Mouse (Mus musculus) WW6 (cell line): ENCODE results near the gene Prss8.
A peak's percentile ranks its signal among the peaks of the same experiment; 100 is the strongest.
"Not testable (repeated sequence)": the region's sequence is repeated elsewhere in the genome, so short reads cannot be mapped to it uniquely, and the experiment has no call there.

Source experiments
- DNase-seq: peaks from one replicate; pipeline ENCODE4 v3.0.0-alpha.2; 2013; ENCODE audit warnings: low read depth, low spot score

Prss8 gene

DNA sequence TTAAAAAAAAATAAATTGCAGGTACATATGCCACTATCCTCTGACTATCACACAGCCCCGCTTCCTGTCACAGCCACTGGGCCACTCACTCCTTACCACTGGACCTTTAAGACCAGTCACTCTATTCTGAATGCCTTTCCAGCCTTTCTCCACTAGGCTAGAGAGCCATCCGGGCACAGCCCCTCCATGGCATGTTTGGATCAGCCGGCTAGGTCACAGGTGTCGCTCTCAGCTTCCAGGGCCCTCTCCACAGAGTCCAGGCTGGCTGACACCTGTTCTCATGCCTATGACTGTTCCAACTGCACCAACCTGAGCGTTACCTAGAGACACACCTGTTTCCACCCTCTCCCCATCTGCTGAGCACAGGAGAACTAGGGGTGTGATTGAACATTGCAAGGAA, 1.3 kb downstream of the Prss8 start:
- no peak for DNase-seq

DNA sequence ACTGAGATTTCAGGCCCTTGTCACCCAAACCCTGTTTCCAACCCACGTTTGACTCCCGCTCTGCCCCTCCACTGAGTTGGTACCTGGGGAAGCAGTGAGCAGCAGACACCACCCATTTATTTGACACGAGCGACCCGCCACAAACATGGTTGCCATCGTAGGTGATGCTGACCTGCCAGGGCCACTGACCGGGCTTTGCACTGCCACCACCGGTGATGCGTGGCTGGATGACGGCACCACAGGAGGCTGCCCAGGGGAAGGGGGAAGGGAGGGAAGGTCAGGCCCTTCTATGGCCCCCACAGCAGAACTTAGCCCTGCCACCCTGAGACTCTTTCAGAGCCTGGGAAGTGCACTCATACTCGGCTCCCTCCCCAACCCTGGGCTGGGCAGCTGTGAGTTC, 2.2 kb downstream of the Prss8 start:
- DNase-seq = no peak

DNA sequence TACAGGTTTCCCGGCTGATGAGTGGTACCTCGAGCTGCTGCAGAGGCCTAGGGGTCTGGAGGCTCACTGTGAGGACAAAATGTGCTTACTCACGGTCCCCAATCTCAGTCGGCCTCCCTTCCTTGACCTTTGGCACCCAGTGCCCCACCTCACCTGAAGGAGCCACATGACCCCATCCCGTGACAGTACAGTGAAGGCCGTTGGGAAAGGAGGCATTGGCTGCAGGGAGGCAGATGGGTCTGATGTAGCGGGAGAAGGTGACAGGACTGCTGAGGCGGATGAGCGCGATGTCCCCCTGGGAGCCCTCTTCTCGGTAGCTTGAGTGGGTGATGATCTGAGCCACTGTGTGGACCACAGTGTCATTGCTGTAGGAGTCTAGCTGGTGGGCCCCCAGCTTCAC, 3.1 kb downstream of the Prss8 start:
- DNase-seq = no peak

DNA sequence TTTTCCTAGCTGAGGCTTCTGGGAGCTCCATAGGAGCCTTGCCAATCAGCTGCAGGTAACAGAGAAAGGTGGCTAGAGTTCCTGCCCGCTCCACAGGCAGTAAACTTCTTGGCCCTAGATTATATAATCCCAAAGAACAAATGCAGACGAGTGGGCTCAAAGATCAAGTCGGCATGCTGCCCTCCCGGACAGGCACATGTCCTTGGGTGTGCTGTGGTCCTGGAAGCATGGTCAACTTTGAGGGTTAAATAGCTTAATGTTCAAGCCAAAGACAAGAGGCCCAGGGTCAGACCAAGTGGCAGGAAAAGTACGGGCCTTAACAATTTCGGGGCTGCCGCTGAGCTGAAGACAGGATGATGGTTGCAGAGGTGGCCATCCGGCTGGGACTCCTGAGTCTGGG, 3.8 kb downstream of the Prss8 start:
- DNase-seq = no peak

DNA sequence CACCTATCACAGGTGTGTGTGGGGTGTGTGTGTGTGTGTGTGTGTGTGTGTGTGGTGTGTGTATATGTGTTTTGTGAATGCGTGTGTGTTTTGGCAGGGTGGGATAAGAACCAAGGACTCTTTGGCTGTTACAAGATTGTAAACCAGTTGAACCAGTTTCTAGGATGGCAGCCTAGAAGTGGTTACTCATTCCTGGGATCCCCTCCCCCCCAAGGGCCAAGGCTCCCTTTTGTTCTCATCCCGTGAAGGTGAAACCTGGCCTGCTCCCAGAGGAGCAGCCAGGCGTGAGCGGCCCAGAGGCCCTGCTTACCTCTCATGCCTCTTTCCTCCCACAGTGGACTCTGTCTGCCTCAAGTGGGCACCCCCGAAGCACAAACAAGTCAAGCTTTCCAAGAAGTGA, 4.7 kb downstream of the Prss8 start:
- no peak for DNase-seq

DNA sequence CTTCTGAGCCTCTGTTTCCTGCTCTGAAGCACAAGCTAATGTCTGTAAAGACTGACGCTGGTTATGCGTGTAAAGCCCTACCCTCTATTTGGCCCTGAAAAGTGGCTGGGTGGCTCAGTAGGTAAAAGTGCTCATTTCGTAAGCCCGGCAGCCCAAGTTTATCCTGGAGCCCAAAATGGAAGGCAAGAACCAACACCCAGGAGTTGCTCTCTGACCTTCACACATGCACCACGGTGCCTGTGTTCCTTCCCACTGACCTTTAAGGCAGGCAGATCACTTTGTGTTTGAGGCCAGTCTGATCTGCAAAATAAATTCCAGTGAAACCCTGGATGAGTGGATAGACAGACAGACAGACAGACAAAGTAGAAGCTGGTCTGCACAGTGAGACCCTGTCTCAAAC, 6.2 kb downstream of the Prss8 start:
- no peak for DNase-seq

DNA sequence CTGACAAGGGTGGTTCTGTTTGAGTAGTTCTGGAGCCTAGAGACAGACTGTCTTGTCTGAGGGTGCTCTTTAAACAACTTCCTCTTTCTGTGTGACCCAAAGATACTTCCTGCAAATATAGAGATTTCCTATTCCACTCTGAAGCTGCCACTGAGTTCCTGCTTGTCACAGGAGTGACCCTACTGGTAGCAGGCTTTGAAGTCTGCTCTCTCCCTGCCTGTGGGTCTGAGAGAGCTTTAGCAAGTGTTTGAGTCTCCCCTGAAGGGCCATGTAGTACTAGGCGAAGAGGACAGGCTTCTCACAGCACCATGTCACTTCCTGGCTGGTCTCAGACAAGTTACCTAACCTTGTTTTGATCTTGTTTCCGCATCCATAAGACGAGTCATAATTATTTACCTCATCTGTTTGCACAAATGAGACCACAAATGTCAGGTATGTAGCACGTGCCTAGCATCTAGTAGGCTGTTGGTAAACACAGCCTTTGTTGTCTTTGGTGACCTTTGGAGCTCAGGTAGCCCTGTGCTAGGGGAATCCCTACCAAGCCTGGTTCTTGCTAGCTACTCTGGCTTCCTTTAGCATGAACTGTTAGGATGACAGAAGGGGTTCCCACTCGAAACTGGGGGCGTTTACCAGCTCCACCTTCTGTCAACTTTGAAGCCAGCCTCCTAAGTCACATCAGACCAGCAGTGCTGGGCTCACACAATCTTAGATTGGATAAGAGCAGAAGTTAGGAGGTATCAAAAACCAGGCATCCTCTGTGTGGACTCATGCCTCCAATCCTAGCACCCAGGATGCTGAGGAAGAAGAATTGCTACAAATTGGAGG, 7.2 kb downstream of the Prss8 start:
- no peak for DNase-seq

DNA sequence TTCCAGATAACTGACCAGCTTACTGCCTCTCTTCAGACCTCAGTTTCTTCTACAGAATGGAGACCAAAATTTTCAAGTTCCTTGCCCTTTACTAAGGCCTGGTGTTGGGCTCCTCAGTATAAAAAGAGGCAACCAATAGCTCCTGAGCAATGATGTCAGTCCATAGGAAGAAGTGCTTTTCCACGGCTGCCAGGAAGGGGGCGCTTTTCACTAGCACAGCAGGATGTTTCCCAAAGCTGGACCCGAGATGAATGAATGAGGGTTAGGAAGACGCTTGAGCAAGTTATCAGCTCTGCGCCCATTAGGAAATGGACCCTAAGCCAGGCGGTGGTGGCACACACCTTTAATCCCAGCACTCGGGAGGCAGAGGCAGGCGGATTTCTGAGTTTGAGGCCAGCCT, 8.4 kb downstream of the Prss8 start:
- no peak for DNase-seq

DNA sequence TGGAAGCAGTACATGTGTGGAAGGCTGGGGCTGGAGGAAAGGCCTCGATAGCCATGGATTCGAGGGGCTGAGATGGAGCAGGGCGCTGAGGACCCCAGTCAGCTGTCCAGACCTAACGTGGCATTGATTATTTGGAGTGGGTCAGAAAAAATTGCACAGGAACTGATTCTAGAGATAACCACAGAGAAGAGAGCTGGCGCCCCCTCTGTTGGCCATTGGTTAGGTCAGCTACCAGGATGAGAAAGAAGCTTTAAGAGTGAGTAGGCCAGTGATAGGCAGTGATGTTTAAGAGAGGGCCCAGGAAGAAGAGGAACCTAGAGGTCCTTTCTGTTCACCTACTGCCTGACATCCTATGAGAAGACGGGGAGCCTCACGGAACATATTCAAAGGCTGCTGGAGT, 10.6 kb downstream of the Prss8 start:
- DNase-seq = no peak

DNA sequence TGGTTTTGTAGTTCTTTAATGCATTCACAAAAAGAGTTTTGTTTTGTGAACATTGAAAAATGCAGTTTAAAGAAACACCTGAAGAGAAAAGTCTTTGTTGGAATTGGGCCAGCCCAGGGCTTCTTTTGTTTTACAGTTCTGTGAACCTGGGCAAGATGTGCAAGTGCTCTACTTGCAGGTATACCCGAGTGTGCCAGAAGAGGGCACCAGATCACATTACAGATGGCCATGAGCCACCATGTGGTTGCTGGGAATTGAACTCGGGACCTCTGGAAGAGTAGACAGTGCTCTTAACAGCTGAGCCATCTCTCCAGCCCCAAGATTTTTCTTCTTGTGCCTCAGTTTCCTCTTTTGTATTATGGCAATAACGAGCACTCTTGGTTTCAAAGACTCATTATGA, 11.7 kb downstream of the Prss8 start:
- no peak for DNase-seq

DNA sequence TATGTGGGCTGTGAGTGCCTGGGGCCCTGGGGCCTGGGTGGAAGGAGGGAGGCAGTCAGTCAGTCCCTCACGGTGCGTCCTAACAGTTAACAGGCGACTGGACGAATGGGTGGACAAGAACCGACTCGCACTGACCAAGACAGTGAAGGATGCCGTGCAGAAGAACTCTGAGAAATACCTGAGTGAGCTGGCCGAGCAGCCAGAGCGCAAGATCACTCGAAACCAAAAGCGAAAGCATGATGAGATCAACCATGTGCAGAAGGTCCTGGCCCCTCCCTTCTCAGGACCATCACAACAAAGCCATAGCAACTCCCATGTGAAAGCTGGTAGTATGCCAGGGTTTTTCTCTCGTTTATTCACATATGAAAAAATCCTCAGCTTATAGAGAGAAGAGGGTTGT, 14.6 kb downstream of the Prss8 start:
- DNase-seq = no peak

DNA sequence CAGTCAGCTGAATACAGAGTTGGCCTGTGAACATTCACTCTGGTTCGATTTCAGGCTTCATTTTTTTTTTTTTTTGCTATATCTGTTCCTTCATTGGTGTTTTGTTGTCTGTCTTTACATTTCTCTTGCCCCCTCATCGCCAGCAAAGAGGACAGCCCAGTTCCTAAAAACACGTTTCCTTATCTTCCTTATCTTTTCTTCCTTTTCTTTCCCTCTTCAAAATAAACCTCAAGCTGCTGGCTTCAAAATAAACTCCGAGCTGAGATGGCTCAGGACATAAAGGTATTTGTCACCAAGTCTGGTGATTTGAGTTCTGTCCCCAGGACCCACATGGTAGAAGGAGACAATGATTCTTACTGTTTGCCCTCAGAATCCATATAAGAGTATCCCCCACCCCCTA, 17.0 kb downstream of the Prss8 start:
- DNase-seq = no peak

DNA sequence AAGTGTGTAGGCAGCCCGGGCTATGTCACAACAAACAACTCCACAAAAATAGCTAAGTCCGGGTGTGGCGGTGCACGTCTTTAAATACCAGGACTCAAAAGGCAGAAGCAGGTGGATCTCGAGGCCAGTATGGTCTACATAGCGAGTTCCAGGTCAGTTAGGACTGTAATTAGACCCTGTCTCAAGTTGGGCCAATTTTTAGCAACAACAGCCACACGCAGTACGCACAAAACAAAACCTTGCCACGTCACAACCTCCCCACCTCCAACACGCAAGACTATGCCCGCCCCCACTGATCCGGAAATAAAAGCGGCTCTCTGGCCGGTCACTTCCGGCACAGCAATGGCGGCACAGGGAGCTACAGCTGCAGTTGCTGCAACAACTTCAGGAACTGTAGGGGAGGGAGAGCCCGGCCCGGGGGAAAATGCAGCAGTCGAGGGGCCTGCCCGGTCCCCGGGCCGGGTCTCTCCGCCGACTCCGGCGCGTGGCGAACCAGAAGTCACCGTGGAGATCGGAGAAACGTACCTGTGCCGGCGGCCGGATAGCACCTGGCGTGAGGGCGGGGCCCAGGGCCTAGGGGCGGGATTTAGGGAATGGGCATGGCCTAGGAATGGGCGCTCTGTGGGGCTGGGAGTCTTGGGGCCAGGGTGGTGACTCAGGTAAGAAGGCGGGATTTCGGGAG, 17.6 kb downstream of the Prss8 start, which contains the start of gene Kat8:
TSS of gene Kat8 (plus strand) at position 327 of the 682 bp plus-strand sequence.
- peak; percentile 85 for DNase-seq

DNA sequence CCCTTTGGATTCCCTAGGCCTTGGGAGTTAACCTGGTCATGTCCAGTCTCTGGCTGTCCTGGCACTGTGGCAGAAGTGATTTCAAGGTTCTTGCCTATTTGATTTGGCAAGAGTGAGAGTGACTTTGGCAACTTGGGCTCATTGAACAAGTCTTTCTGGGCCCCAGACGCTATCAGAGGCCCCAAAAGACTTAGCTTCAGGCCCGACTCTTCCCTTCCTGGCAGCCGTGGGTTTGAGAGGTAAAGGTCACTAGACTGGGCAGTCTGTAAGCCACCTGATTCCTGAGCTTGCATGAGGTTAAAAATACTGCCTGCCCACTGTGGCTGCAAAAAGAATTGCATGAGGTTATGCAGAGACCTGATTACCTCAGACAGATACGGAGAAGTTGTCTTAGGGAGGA, 21.2 kb downstream of the Prss8 start:
- DNase-seq = no peak

DNA sequence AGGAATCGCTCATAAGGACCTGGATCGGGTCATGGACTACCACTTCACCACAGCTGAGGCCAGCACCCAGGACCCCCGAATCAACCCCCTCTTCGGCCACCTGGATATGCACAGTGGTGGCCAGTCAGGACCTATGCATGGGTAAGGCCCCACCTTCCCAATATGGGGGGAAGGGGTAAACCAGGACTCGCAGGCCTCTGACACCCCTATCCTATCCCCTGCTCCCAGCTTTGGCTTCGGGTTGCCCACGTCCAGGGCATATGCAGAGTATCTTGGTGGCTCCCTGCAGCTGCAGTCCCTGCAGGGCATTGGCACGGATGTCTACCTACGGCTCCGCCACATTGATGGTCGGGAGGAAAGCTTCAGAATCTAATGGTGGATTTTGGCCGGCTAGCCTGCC, 22.0 kb downstream of the Prss8 start:
- no peak for DNase-seq

DNA sequence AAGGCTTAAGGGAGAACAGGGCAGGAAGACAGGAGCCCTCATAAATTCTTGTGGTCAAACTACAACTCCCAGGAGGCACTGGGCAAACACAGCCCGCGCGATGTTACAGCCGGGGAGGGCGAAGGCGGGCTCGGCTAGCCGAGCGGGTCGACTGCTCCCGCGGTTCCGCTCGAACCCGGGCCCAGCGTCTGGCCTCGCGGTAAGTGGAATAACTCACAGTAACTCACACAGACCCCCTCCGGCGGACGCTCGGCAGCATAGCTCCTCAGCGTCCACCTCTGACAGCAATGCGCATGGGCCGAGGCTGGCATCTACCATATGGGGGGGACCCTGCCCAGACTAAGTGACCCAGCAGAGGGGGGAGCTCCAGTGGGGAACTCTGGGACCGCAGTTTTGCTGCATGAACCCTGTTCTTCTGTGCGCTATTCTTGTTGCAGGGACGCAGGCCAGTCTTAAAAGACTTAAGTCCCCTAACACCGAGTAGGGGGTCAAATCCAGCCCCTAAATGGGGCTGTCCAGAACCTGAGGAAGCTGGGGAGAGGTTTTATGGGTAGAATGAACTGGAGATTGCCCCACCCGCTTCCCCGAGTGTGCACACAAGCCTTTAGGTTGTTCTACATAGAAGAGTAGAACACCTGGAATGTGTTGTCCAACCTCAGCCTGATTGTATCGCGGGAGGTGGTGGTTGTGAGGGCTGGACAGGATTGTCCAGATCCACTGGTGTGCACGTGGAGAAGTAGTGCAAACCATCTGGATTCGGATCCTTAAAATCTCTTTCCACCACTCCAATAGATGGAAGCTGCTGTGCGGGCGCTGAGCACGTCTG, 25.7 kb downstream of the Prss8 start, which contains the start of gene Bckdk:
TSS of gene Bckdk (plus strand) at position 112 of the 826 bp plus-strand sequence.
- peak; percentile 69 for DNase-seq

DNA sequence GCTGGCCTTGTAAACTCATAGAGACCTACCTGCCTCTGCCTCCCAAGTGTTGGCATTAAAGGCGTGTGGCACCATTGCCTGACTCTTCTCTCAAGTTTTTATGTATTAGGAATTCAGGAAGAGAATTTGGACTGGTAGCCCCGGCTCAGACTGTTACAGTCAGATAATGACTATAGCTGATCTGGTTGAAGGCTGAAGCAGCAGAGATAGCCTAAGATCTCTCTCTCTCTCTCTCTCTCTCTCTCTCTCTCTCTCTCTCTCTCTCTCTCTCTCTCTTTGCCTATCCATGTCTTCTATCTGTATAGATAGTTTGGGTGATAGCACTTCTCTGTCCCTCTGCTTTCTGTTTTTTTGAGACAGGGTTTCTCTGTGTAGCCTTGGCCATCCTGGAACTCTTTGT, 28.1 kb downstream of the Prss8 start:
- no peak for DNase-seq

DNA sequence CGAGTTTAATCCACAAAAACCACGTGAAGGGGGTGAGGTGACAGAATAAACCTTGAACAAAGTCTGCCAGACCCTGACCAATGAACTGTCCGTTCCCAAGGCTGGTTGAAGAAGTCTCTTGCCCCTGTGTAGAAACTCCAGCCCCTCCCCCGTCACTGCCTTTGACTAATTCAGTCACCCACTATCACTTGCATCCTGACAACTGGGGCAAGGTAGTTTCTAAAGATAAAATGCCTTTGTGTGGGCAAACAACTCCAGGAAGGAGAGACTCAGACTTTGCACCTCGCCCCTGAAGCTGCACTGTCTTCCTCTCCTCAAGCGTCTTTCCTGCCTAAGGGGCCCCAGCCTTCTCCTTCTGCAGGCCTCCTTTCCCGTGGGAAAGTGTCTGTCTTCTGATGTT, 29.9 kb downstream of the Prss8 start:
- DNase-seq = no peak

DNA sequence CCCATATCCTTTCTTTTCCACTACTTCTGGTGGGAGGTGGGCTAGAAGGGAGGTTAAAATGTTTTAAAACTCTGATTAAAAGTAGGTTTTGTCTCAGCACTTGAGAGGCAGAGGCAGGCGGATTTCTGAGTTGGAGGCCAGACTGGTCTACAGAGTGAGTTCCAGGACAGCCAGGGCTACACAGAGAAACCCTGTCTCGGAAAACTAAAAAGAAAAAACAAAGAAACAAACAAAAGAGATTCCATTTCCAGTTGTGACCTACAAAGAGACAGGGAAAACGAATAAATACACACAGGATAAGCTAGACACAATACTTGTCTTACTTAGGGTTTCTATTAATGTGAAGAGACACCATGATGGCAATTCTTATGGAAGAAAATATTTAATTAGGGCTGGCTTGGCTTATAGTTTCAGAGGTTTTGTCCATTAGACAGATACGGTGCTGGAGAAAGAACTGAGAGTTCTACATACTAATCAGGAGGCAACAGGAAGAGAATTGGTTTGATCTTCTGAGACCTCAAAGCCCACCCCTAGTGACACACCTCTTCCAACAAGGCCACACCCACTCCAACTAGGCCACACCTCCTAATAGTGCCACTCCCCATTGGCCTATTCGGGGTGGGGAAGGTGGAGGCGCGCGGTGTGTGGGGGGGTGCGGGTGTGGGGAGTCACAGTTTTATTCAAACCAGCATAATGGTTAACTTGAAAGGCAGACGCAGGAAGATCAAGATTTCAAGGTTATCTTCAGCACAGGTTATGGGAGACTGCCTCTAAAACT, 31.5 kb downstream of the Prss8 start:
- DNase-seq = no peak

DNA sequence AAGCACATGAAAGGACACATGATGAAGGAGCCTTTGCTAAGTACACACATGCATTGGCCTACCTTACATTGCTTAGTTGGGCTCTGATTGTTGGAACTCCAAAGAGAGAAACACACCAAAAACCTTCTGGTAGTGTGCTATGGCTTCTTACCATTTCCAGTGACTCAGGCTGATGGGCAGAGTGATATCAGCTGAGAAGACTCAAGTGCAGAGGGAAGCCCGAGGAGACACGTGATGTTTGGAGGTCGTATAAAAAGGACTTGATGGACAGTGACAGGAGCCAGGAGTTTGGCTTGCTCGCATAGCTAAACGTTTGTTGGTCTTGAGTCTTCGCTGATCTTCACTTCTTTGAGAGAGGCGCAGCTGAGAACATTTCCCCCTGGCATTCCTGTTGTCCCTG, 32.4 kb downstream of the Prss8 start:
- DNase-seq = no peak

DNA sequence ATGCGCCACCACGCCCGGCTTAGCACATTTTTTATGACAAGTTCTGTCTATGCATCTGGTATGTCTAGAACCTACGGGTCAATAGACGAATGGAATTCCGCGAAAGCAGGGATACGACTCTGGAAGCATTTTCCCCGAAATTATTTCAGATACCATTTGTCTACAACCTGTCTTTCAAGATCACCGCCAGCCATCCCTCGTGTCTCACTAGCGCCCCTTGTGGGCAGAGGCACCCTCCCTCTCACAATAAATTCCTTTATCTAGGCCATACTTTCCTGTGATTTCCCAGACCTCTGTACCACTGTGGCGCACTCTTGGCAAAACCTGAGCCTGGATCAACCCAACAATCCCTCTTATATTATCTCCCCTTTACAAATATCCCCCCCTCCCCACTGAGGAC, 33.5 kb downstream of the Prss8 start:
- DNase-seq = peak; percentile 60

DNA sequence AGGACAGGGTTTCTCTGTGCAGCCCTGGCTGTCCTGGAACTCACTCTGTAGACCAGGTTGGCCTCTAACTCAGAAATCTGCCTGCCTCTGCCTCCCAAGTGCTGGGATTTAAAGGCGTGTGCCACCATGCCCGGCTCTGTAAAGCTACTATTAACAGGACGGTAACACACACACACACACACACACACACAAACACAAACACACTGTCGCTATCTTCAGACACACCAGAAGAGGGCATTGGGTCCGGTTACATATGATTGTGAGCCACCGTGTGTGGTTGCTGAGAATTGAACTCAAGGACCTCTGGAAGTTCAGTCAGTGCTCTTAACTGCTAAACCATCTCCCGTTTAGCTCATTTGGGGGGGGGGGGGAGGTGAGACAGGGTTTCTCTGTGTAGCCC, 34.0 kb downstream of the Prss8 start:
- DNase-seq = not testable (repeated sequence)
